Mouse (Mus musculus) lung, embryonic 14.5 days (tissue): ENCODE results near the gene Sirt7. TPM values are rescaled to one million over a fixed set of nuclear protein-coding genes. Genes with fewer than 3 reads are reported as not detected.

ENCODE experiments used
- ATAC-seq: fragments of 200-750 bp; cut with Nextera tagmentation; 2 replicates; pipeline ENCODE4 v1.8.0; 2017; ENCODE audit warnings: mild to moderate bottlenecking, moderate TSS enrichment, moderate library complexity; ENCODE audit not compliant: insufficient read depth
- DNase-seq: peaks from one replicate; pipeline ENCODE4 v3.0.0-alpha.2; 2015
- H3K27ac ChIP-seq: fragments of 300-500 bp; sonication (generic); 2 replicates; pipeline ENCODE4 v1.5.1; 2014; ENCODE audit warnings: low read depth, mild to moderate bottlenecking, moderate library complexity
- H3K27me3 ChIP-seq: fragments of 300-500 bp; sonication (generic); 2 replicates; pipeline ENCODE4 v1.6.1; 2014; ENCODE audit warnings: low read length, control low read depth; ENCODE audit not compliant: insufficient read depth
- H3K36me3 ChIP-seq: fragments of 300-500 bp; sonication (generic); 2 replicates; pipeline ENCODE4 v1.6.1; 2014; ENCODE audit warnings: control low read depth; ENCODE audit not compliant: insufficient read depth
- H3K4me1 ChIP-seq: fragments of 300-500 bp; sonication (generic); 2 replicates; pipeline ENCODE4 v1.6.1; 2014; ENCODE audit warnings: antibody characterized with exemption, control low read depth; ENCODE audit not compliant: insufficient read depth
- H3K4me2 ChIP-seq: fragments of 300-500 bp; sonication (generic); 2 replicates; pipeline ENCODE4 v1.6.1; 2014; ENCODE audit warnings: mild to moderate bottlenecking
- H3K4me3 ChIP-seq: fragments of 300-500 bp; sonication (generic); 2 replicates; pipeline ENCODE4 v1.5.1; 2014; ENCODE audit warnings: low read depth, low read length
- H3K9ac ChIP-seq: fragments of 300-500 bp; sonication (generic); 2 replicates; pipeline ENCODE4 v1.6.1; 2014
- H3K9me3 ChIP-seq: fragments of 300-500 bp; sonication (generic); 2 replicates; pipeline ENCODE4 v1.6.1; 2016; ENCODE audit warnings: low read depth, low read length, control low read depth
- CTCF ChIP-seq: IDR thresholded peaks from 2 replicates; pipeline ENCODE4 v1.5.1; 2016; ENCODE audit warnings: antibody characterized with exemption, low read depth
- WGBS: fragments of 180-500 bp; shearing (Covaris S2); extraction: QIAGEN DNeasy Blood & Tissue Kit; methylation state at CpG from one replicate; pipeline ENCODE4 v1.1.7; 2014; 5-methylcytosine and 5-hydroxymethylcytosine counted together
- polyA plus RNA-seq: library from polyadenylated mRNA; unstranded; fragments of >200 nt; fragmentation: Nextera tagmentation; extraction: Ambion mirVana; gene quantifications from 2 replicates; pipeline ENCODE4 v1.2.1, GENCODE M21; 2014

Gene Sirt7
- polyA plus RNA-seq, 1 experiment from 2014 or later, result 33.1 TPM

DNA sequence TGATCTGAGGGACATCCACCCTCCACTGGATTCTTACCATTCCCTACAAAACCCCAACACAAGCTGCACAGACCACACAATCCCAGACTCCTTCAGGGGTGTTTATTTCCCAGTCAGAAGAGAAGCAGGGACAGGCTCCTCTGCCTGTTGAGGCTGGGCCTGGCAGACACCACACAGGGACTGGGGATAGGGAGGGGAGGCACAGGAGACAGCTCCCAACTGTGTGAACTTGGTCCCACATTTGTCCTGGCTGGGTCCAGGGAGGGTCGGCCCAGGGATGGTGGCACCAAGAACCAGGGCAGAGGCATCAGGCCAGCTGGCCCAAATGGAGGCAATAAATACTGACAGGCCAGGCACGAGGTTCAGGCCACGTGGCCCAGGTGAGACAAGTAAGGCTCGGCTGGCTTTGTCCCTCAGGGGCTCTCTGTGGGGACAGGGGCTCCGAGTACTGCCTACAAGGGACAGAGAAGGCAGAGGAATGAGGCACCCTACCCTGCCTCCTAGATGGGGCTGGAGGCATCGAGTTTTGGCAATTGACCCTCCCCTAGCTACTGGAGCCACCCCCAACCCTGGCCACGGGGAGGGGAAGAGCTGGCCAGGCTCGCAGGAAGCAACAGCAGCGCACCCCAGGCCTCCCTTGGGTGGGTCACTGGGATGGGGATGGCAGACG is 46.9 kb downstream of the Sirt7 start:
- no peaks in the 10 kb centered on the region for H3K9me3 ChIP-seq
- DNase-seq, result no peak
- WGBS, result 81% methylated on average over 10 of the region's 10 CpGs
- peaks cover 13% of the 10 kb centered on the region for H3K4me1 ChIP-seq
- ATAC-seq, result no peak
- H3K27ac ChIP-seq, result no peak overlapping the region
- TF ChIP-seq CTCF, result no peak
- H3K27me3 ChIP-seq, result no peaks in the 10 kb centered on the region
- 0 out of 2 replicates have a peak overlapping the region, but pooled peaks have one; percentile 23 for H3K9ac ChIP-seq
- H3K4me2 ChIP-seq, result no peak overlapping the region
- H3K36me3 ChIP-seq, result peaks cover 43% of the 10 kb centered on the region
- H3K4me3 ChIP-seq, result no peak overlapping the region

GRCm38 (mm10) chr11:120577211-120578023 is 47.6 kb downstream of the Sirt7 start:
- TF ChIP-seq CTCF, result peak; percentile 56
- peaks cover 37% of the 10 kb centered on the region for H3K36me3 ChIP-seq
- H3K9ac ChIP-seq, result no peak overlapping the region
- WGBS, result 80% methylated on average over 7 of the region's 7 CpGs
- no peaks in the 10 kb centered on the region for H3K27me3 ChIP-seq
- peak overlapping the region; percentile 4; the same call in 1 of the 2 replicates for H3K4me3 ChIP-seq
- DNase-seq (peak; percentile 49), ATAC-seq (no peak)
- no peaks in the 10 kb centered on the region for H3K9me3 ChIP-seq
- peaks cover 13% of the 10 kb centered on the region for H3K4me1 ChIP-seq
- no peak overlapping the region for H3K4me2 ChIP-seq
- H3K27ac ChIP-seq, result no peak overlapping the region

GRCm38 (mm10) chr11:120576365-120576981 is 48.6 kb downstream of the Sirt7 start:
- ATAC-seq, result no peak

DNA sequence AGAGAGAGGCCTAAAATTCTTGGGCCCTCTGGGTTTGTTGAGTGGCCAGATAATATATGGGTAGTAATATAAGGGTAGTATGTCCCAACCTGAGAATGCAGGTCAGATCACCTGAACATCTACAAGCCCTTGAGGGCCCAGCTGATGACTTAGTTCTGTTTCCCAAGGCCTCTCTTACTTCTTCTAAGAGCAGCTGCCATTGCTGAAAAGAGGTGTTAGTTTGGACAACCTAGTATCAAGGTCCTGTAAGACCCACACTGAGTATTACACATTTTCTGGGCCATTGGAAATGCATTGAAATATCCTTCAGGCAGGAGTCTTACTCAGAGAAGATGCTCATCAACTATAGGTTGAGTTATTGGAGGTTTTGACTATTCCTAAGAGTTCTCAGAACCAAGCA is 49.1 kb downstream of the Sirt7 start:
- H3K4me3 ChIP-seq, result no peak overlapping the region
- no peak for DNase-seq
- H3K4me1 ChIP-seq, result peaks cover 13% of the 10 kb centered on the region; the same call in 1 of the 2 replicates
- TF ChIP-seq CTCF, result no peak
- no peaks in the 10 kb centered on the region for H3K27me3 ChIP-seq
- no peak for ATAC-seq
- H3K27ac ChIP-seq, result no peak overlapping the region
- H3K4me2 ChIP-seq, result no peak overlapping the region
- peaks cover 43% of the 10 kb centered on the region for H3K36me3 ChIP-seq
- no peaks in the 10 kb centered on the region for H3K9me3 ChIP-seq
- H3K9ac ChIP-seq, result no peak overlapping the region

More at GRCm38 (mm10) chr11:120576365-120576981, 48.6 kb downstream of the Sirt7 start:
- peaks cover 8% of the 10 kb centered on the region; the same call in 1 of the 2 replicates for H3K4me1 ChIP-seq
- H3K27me3 ChIP-seq, result no peaks in the 10 kb centered on the region
- DNase-seq, result no peak
- TF ChIP-seq CTCF, result no peak
- H3K9ac ChIP-seq, result no peak overlapping the region
- H3K27ac ChIP-seq, result no peak overlapping the region
- H3K36me3 ChIP-seq, result peaks cover 37% of the 10 kb centered on the region
- WGBS, result 77% methylated on average over 3 of the region's 3 CpGs
- no peak overlapping the region for H3K4me2 ChIP-seq
- no peak overlapping the region for H3K4me3 ChIP-seq
- H3K9me3 ChIP-seq, result no peaks in the 10 kb centered on the region

GRCm38 (mm10) chr11:120575046-120575445 is 50.0 kb downstream of the Sirt7 start:
- H3K4me3 ChIP-seq, result no peak overlapping the region
- peaks cover 49% of the 10 kb centered on the region for H3K36me3 ChIP-seq
- peaks cover 13% of the 10 kb centered on the region; the same call in 1 of the 2 replicates for H3K4me1 ChIP-seq
- peak overlapping the region; percentile 90; the same call in 1 of the 2 replicates for H3K4me2 ChIP-seq
- no peak for TF ChIP-seq CTCF
- no peaks in the 10 kb centered on the region for H3K9me3 ChIP-seq
- ATAC-seq (no peak), DNase-seq (no peak)
- no peak overlapping the region for H3K9ac ChIP-seq
- WGBS, result 88% methylated on average over 2 of the region's 2 CpGs
- H3K27ac ChIP-seq, result no peak overlapping the region
- H3K27me3 ChIP-seq, result no peaks in the 10 kb centered on the region

DNA sequence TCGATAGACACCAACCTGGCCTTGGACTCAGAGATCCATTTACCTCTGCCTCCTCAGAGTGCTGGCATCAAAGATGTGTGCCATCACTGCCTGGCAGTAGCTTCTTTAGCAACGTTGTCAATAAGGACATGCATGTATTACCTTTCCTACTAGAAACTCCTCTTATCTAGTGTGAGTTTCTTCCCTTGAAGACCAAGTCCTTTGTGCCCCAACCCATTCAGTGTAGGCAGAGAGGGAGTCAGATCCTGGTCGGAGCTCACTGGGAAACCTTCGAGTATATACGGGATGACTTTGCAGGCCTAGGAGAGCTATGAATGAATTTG is 50.8 kb downstream of the Sirt7 start:
- Histone ChIP-seq H3K9ac (peak overlapping the region; percentile 95), H3K27ac (peak overlapping the region; percentile 96; the same call in 1 of the 2 replicates), H3K4me3 (peak overlapping the region; percentile 97), H3K4me1 (0 out of 2 replicates have a peak, but pooled peaks cover 11% of the 10 kb centered on the region), H3K9me3 (no peaks in the 10 kb centered on the region), H3K27me3 (no peaks in the 10 kb centered on the region), H3K4me2 (peak overlapping the region; percentile 90), H3K36me3 (peaks cover 46% of the 10 kb centered on the region)
- 31% methylated on average over 5 of the region's 5 CpGs for WGBS
- ATAC-seq (no peak), DNase-seq (no peak)
- TF ChIP-seq CTCF, result no peak
